In the genomic region with DNA sequence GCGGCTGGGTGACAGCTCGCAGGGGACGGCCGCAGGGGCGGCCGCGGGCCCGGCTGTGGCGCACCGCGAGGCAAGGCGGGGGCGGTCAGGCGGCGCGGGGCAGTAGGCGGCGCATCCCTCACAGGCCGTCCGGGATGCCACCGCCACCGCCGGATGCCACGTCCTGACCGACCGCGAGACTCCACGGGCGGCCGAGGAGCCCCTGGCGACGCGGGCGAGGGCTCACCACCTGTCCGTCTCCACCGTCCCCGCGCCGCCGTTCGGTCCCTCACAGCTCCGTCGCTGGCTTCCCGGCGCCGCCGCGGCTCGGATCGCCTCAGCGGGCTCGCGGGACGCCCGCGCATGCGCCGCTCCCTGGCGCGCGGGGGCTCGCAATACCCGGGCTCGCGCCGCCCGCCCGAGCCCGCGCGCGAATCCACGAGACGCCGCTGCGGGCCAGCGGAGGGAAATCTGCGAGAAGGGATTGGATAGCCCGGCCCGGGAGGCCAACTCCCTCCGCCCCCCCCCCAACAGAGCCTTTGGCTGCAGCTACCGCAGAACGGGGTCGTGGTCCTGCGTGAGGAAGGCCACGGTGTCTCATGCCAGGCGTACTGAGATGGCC, we compare ENCODE assay signal across 8 mouse cellular contexts. TPM values are rescaled to one million over a fixed set of nuclear protein-coding genes. Genes with fewer than 3 reads are reported as not detected.
DNase-seq lines count a peak whose midpoint lies in the region; ATAC-seq and TF ChIP-seq lines count a peak whose summit lies in the region.

Dock3 (minus strand) TSS at position 371 of the 601 bp plus-strand sequence.

- TF ChIP-seq POLR2A in CH12.LX (IDR thresholded peaks at IDR 0.05; ENCODE audit: low read depth, low read length): no peak

- peak within 1 kb of the TSS in 1 of 3 experiments; percentile 63 for H3K4me3 ChIP-seq in CH12.LX (replicated peaks in 1 of 3; ENCODE audit: low read depth in 2 of 3, low read length in 2 of 3, poor library complexity in 1 of 3)
- H3K4me3 ChIP-seq in embryonic facial prominence, embryonic 14.5 days (ENCODE audit: low read depth, low read length): peak within 1 kb of the TSS; percentile 60
- peak within 1 kb of the TSS; percentile 68 for H3K4me3 ChIP-seq in heart, embryonic 12.5 days
- peak within 1 kb of the TSS; percentile 49 for H3K4me3 ChIP-seq in liver, embryonic 15.5 days (replicated peaks)
- peak within 1 kb of the TSS; percentile 90 for H3K4me3 ChIP-seq in neural tube, embryonic 14.5 days (ENCODE audit: low read depth, low read length)

- H3K79me2 ChIP-seq in CH12.LX (replicated peaks; ENCODE audit: control insufficient read depth, extremely low read depth, insufficient read depth, poor library complexity, severe bottlenecking): no peaks in the 10 kb centered on the region

- no peak for TF ChIP-seq CTCF in CH12.LX (conservative IDR thresholded peaks at IDR 0.05 in 1 of 2, IDR thresholded peaks at IDR 0.05 in 1 of 2; ENCODE audit: low read depth in 2 of 2, low read length in 2 of 2)

- peak within 1 kb of the TSS; percentile 83 for H3K4me2 ChIP-seq in CH12.LX (ENCODE audit: insufficient read depth, low read depth, poor library complexity, severe bottlenecking)
- H3K4me2 ChIP-seq in embryonic facial prominence, embryonic 14.5 days (ENCODE audit: low read depth, low read length): peak within 1 kb of the TSS; percentile 99
- peak within 1 kb of the TSS; percentile 100 for H3K4me2 ChIP-seq in heart, embryonic 12.5 days
- H3K4me2 ChIP-seq in liver, embryonic 15.5 days: peak within 1 kb of the TSS; percentile 71
- peak within 1 kb of the TSS; percentile 60 for H3K4me2 ChIP-seq in neural tube, embryonic 14.5 days (ENCODE audit: low read depth, low read length)

- in situ Hi-C loops in CH12.LX (cut with MboI; ENCODE audit: low pct_ligation_motif_present, low pct_unique_long_range_greater_than_20kb, low sequenced_read_pairs): no loop called here

- peak; percentile 88 for ATAC-seq in embryonic facial prominence, embryonic 14.5 days (ENCODE audit: low read depth)
- peak; percentile 69 for ATAC-seq in heart, embryonic 12.5 days (ENCODE audit: insufficient number of reproducible peaks, low FRiP score)
- ATAC-seq in liver, embryonic 15.5 days (ENCODE audit: insufficient read depth): no peak
- peak; percentile 90 for ATAC-seq in neural tube, embryonic 14.5 days (ENCODE audit: low read depth)

- TF ChIP-seq RAD21 in CH12.LX (IDR thresholded peaks at IDR 0.05; ENCODE audit: low read depth, low read length): no peak

- peaks cover 91% of the 10 kb centered on the region for H3K27me3 ChIP-seq in CH12.LX (replicated peaks)
- H3K27me3 ChIP-seq in embryonic facial prominence, embryonic 14.5 days (replicated peaks; ENCODE audit: control insufficient read depth, insufficient read depth, low read length): peaks cover 88% of the 10 kb centered on the region
- peaks cover 79% of the 10 kb centered on the region for H3K27me3 ChIP-seq in heart, embryonic 12.5 days (replicated peaks)
- peaks cover 88% of the 10 kb centered on the region for H3K27me3 ChIP-seq in liver, embryonic 15.5 days
- H3K27me3 ChIP-seq in neural tube, embryonic 14.5 days (ENCODE audit: control insufficient read depth, insufficient read depth, low read length): peaks cover 13% of the 10 kb centered on the region; the same call in 1 of the 2 replicates

- no peaks in the 10 kb centered on the region for H3K4me1 ChIP-seq in CH12.LX (ENCODE audit: control insufficient read depth in 1 of 2, insufficient read depth in 2 of 2)
- 0 out of 2 replicates have a peak, but pooled peaks cover 3% of the 10 kb centered on the region for H3K4me1 ChIP-seq in embryonic facial prominence, embryonic 14.5 days (ENCODE audit: control insufficient read depth, insufficient read depth, low read length)
- peaks cover 6% of the 10 kb centered on the region; the same call in 1 of the 2 replicates for H3K4me1 ChIP-seq in heart, embryonic 12.5 days (replicated peaks)
- peaks cover 9% of the 10 kb centered on the region for H3K4me1 ChIP-seq in liver, embryonic 15.5 days (replicated peaks)
- H3K4me1 ChIP-seq in neural tube, embryonic 14.5 days (ENCODE audit: control insufficient read depth, insufficient read depth, low read length): peaks cover 6% of the 10 kb centered on the region; the same call in 1 of the 2 replicates

- peaks cover 2% of the 10 kb centered on the region for H3K9me3 ChIP-seq in CH12.LX (replicated peaks; ENCODE audit: low read length)
- H3K9me3 ChIP-seq in embryonic facial prominence, embryonic 14.5 days (ENCODE audit: control insufficient read depth, low read length): no peaks in the 10 kb centered on the region
- H3K9me3 ChIP-seq in heart, embryonic 12.5 days (replicated peaks): no peaks in the 10 kb centered on the region
- H3K9me3 ChIP-seq in liver, embryonic 15.5 days (replicated peaks): no peaks in the 10 kb centered on the region
- H3K9me3 ChIP-seq in neural tube, embryonic 14.5 days (ENCODE audit: control insufficient read depth, low read length): no peaks in the 10 kb centered on the region

- WGBS in embryonic facial prominence, embryonic 14.5 days: 0% methylated on average over 36 of the region's 87 CpGs
- WGBS in heart, embryonic 12.5 days: under 1% methylated on average over 86 of the region's 87 CpGs
- WGBS in liver, embryonic 15.5 days (ENCODE audit: insufficient replicate concordance): under 1% methylated on average over 75 of the region's 87 CpGs
- WGBS in neural tube, embryonic 14.5 days: 2% methylated on average over 68 of the region's 87 CpGs

- peak within 1 kb of the TSS; percentile 19; the same call in 1 of the 2 replicates for H3K9ac ChIP-seq in CH12.LX (ENCODE audit: insufficient read depth, low read depth)
- H3K9ac ChIP-seq in embryonic facial prominence, embryonic 14.5 days (ENCODE audit: low read depth, low read length): peak within 1 kb of the TSS; percentile 63
- H3K9ac ChIP-seq in heart, embryonic 12.5 days: peak within 1 kb of the TSS; percentile 66
- H3K9ac ChIP-seq in liver, embryonic 15.5 days: no peak within 1 kb of the TSS
- H3K9ac ChIP-seq in neural tube, embryonic 14.5 days (replicated peaks; ENCODE audit: low read depth, low read length): peak within 1 kb of the TSS; percentile 90

- dilution Hi-C loops in CH12.LX (cut with MboI; ENCODE audit: extremely low pct_ligation_motif_present, extremely low pct_unique_long_range_greater_than_20kb, low sequenced_read_pairs): no loop called here

- H3K27ac ChIP-seq in CH12.LX (ENCODE audit: insufficient read depth, low read depth): no peak within 1 kb of the TSS
- H3K27ac ChIP-seq in embryonic facial prominence, embryonic 14.5 days (replicated peaks; ENCODE audit: low read depth, low read length): no peak within 1 kb of the TSS
- H3K27ac ChIP-seq in heart, embryonic 12.5 days (ENCODE audit: poor library complexity, severe bottlenecking): no peak within 1 kb of the TSS
- no peak within 1 kb of the TSS for H3K27ac ChIP-seq in liver, embryonic 15.5 days (replicated peaks)
- peak within 1 kb of the TSS; percentile 94 for H3K27ac ChIP-seq in neural tube, embryonic 14.5 days (ENCODE audit: low read depth, low read length)

- no peak for DNase-seq in CH12.LX (ENCODE audit: extremely low read depth)
- DNase-seq in adrenal gland, postnatal 4 days (ENCODE audit: low spot score in 2 of 2): peak; percentile 11 to 24
- DNase-seq in embryonic facial prominence, embryonic 14.5 days (ENCODE audit: low spot score): peak; percentile 75
- DNase-seq in kidney, postnatal 36 days: peak; percentile 22 to 71
- DNase-seq in urinary bladder, postnatal 25 days (ENCODE audit: low spot score): peak; percentile 57

- no peak for TF ChIP-seq EP300 in CH12.LX (IDR thresholded peaks at IDR 0.05; ENCODE audit: low read length)

- no peaks in the 10 kb centered on the region for H3K36me3 ChIP-seq in CH12.LX (replicated peaks in 1 of 2; ENCODE audit: control insufficient read depth in 1 of 2, insufficient read depth in 1 of 2, low read length in 1 of 2)
- H3K36me3 ChIP-seq in embryonic facial prominence, embryonic 14.5 days (ENCODE audit: control insufficient read depth, insufficient read depth, low read length): no peaks in the 10 kb centered on the region
- H3K36me3 ChIP-seq in heart, embryonic 12.5 days: no peaks in the 10 kb centered on the region
- H3K36me3 ChIP-seq in liver, embryonic 15.5 days (replicated peaks): no peaks in the 10 kb centered on the region
- H3K36me3 ChIP-seq in neural tube, embryonic 14.5 days (ENCODE audit: control insufficient read depth, insufficient read depth, low read length): no peaks in the 10 kb centered on the region

TF ChIP-seq in CH12.LX, 34 proteins besides CTCF, POLR2A, EP300 and RAD21:
- TF ChIP-seq IRF4 (IDR thresholded peaks at IDR 0.05; ENCODE audit: low read depth, low read length) (no peak), NRF1 (IDR thresholded peaks at IDR 0.05; ENCODE audit: low read depth, low read length) (peak; percentile 83)

RNA-seq across cellular contexts. Expression of gene Dock3, which starts in this region (rescaled TPM):
- total RNA-seq in CH12.LX (2012; rRNA removed) (0.21 and 0.30 TPM in 2 replicates), CH12.LX (2014; rRNA removed) (not detected in 2 replicates)
- not detected in 2 replicates for polyA plus RNA-seq in CH12.LX (2012; ENCODE audit: insufficient read length, low read depth)
- total RNA-seq in adrenal gland, postnatal 4 days (2021): 1 to 10 TPM; 7.1 to 7.4 TPM
- polyA plus RNA-seq in embryonic facial prominence, embryonic 14.5 days (2014; fragmentation: Nextera tagmentation; extraction: Ambion mirVana): 1.4 and 1.7 TPM in 2 replicates
- polyA plus RNA-seq in heart, embryonic 12.5 days (2016; fragmentation: Nextera tagmentation; extraction: Ambion mirVana): 0.91 and 1.3 TPM in 2 replicates
- 0.01 TPM in 1 of 2 replicates, not detected in the other for polyA plus RNA-seq in liver, embryonic 15.5 days (2015; fragmentation: Nextera tagmentation; extraction: Ambion mirVana)
- polyA plus RNA-seq in neural tube, embryonic 14.5 days (2014; fragmentation: Nextera tagmentation; extraction: Ambion mirVana): 31.5 and 35.4 TPM in 2 replicates

Comparison
In these comparisons a context has a peak if more than half of its experiments do, and no peak if none do; other contexts are left out.
1. RNA of gene Dock3 (total RNA-seq): 7.1 to 7.4 TPM in adrenal gland, postnatal 4 days; 0.21 to 0.30 TPM in CH12.LX; every median in the first group is over 4 times any median in the second.
2. RNA of gene Dock3 (polyA plus RNA-seq): 31.5 to 35.4 TPM in neural tube, embryonic 14.5 days; 1.4 to 1.7 TPM in embryonic facial prominence, embryonic 14.5 days, 0.91 to 1.3 TPM in heart, embryonic 12.5 days, not detected in CH12.LX and 0.01 TPM in liver, embryonic 15.5 days; every median in the first group is over 10 times any median in the second.
3. Peak in every context shown above with its lines, with median percentiles within 50 percentile points of each other: H3K4me2 ChIP-seq.